In genomic region chr1:180386951-180387749, GRCm38 (mm10) we compare ENCODE assay signal across 8 mouse cellular contexts. TPM values are rescaled to one million over a fixed set of nuclear protein-coding genes. Genes with fewer than 3 reads are reported as not detected.
DNase-seq lines count a peak whose midpoint lies in the region; TF ChIP-seq lines count a peak whose summit lies in the region.

No protein-coding gene starts in this region.

- H3K4me3 ChIP-seq in gastrocnemius, adult 2 months, result peak overlapping the region; percentile 77
- H3K4me3 ChIP-seq in megakaryocyte, embryonic 14.5 days (replicated peaks), result peak overlapping the region; percentile 91

- peaks cover 97% of the 10 kb centered on the region for H3K4me1 ChIP-seq in megakaryocyte, embryonic 14.5 days

- peaks cover 61% of the 10 kb centered on the region for H3K36me3 ChIP-seq in megakaryocyte, embryonic 14.5 days (replicated peaks; ENCODE audit: low read length)

- peak; percentile 74 for TF ChIP-seq CTCF in gastrocnemius, adult 2 months (IDR thresholded peaks at IDR 0.05)

- H3K9me3 ChIP-seq in megakaryocyte, embryonic 14.5 days, result no peaks in the 10 kb centered on the region

- DNase-seq in WW6 (ENCODE audit: low read depth, low spot score), result peak; percentile 94
- DNase-seq in cerebellum, postnatal 4 days (ENCODE audit: low spot score in 2 of 2), result peak; percentile 89 to 94
- DNase-seq in gastrocnemius, adult 2 months, result peak; percentile 99
- peak; percentile 85 for DNase-seq in hindlimb bud, embryonic 11.5 days (ENCODE audit: extremely low spot score, low read depth, low spot score)
- peak; percentile 95 to 97 for DNase-seq in left cerebral cortex, adult 8-10 months (ENCODE audit: low spot score in 2 of 2)
- DNase-seq in right cerebral cortex, postnatal 10 days (ENCODE audit: low spot score in 2 of 2), result peak; percentile 98 to 99
- DNase-seq in urinary bladder, postnatal 25 days (ENCODE audit: low spot score), result peak; percentile 97

- peak overlapping the region; percentile 96 for H3K27ac ChIP-seq in gastrocnemius, adult 2 months

- intact Hi-C loops in gastrocnemius, adult 2 months (cut with DNase I), result loop anchor here (1.0 to 5.0 kb wide), 2 partner anchors 22 to 55 kb away; partner anchors contain the start of gene Itpkb

- no peaks in the 10 kb centered on the region for H3K27me3 ChIP-seq in megakaryocyte, embryonic 14.5 days (replicated peaks)

RNA-seq across cellular contexts. Expression of gene Itpkb, which starts 56.9 kb away (rescaled TPM):
- total RNA-seq in gastrocnemius, adult 2 months (2021), result 10 to 100 TPM; 14.7 to 22.7 TPM
- total RNA-seq in left cerebral cortex, adult 8-10 months (2022), result 10 to 100 TPM; 19.7 to 26.2 (median 21.4) TPM
- polyA plus RNA-seq in megakaryocyte, embryonic 14.5 days (2012; ENCODE audit: insufficient read depth, low replicate concordance), result 36.8 and 40.6 TPM in 2 replicates

Comparison
In these comparisons a context has a peak if more than half of its experiments do, and no peak if none do; other contexts are left out.
1. Peak in every context shown above with its lines: DNase-seq, H3K4me3 ChIP-seq and H3K27ac ChIP-seq.